Mouse (Mus musculus): ENCODE measurements around the gene Gm11595. TPM values are rescaled to one million over a fixed set of nuclear protein-coding genes. Genes with fewer than 3 reads are reported as not detected.
"Not testable (repeated sequence)": the region's sequence is repeated elsewhere in the genome, so short reads cannot be mapped to it uniquely, and the experiment has no call there.

Gm11595 gene
- polyA plus RNA-seq (2012; rRNA removed) (not detected in 2 replicates), polyA plus RNA-seq (2014; fragmentation: Nextera tagmentation; extraction: Ambion mirVana) (not detected in 2 replicates)

GRCm38 (mm10) chr11:99772813-99773212 is at the start of gene Gm11595:
Gene Gm11595, minus strand, starts transcription at chr11:99772913.
- not testable (repeated sequence) for H3K4me1 ChIP-seq (replicated peaks; ENCODE audit: control insufficient read depth in 2 of 2, insufficient read depth in 2 of 2, low read length in 1 of 2); H3K9me3 ChIP-seq (ENCODE audit: control insufficient read depth, low read length); H3K27ac ChIP-seq; DNase-seq (ENCODE audit: low read depth in 3 of 3, low spot score in 3 of 3); H3K27me3 ChIP-seq (ENCODE audit: control insufficient read depth, insufficient read depth, low read length); H3K36me3 ChIP-seq (replicated peaks; ENCODE audit: control insufficient read depth, insufficient read depth, low read depth); ATAC-seq (ENCODE audit: insufficient read depth); H3K4me2 ChIP-seq (ENCODE audit: low read depth); H3K9ac ChIP-seq (replicated peaks); H3K4me3 ChIP-seq (ENCODE audit: insufficient read depth in 1 of 2, low read depth in 2 of 2, low read length in 2 of 2)

DNA sequence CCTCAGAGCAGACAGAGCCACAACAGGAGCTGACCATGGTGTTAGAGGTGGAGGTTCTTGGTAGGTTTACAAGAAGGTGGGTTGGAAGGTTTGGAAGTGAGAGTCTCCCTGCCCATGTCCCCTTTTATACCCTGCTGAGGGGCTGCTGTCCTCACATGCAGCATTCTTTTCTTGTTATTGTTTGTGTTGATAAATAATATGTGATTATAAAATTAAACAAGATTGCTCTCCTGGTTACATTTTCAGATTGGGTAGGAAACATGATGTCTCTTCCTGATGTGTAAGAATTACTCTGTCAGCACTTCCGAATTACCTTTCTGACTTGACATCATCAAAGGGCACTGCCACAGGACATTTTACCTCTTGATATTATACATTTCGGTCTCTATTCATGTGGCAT is 42.9 kb upstream of the Gm11595 start, which contains the start of gene Gm11564:
Gm11564 (minus strand) TSS at position 101 of the 400 bp plus-strand sequence.
- not testable (repeated sequence) for ATAC-seq (ENCODE audit: insufficient read depth); H3K4me2 ChIP-seq (ENCODE audit: low read depth); H3K4me3 ChIP-seq (ENCODE audit: insufficient read depth in 1 of 2, low read depth in 2 of 2, low read length in 2 of 2); H3K27me3 ChIP-seq (ENCODE audit: control insufficient read depth, insufficient read depth, low read length); H3K36me3 ChIP-seq (replicated peaks; ENCODE audit: control insufficient read depth, insufficient read depth, low read depth); H3K9me3 ChIP-seq (ENCODE audit: control insufficient read depth, low read length); H3K9ac ChIP-seq (replicated peaks); H3K4me1 ChIP-seq (replicated peaks; ENCODE audit: control insufficient read depth in 2 of 2, insufficient read depth in 2 of 2, low read length in 1 of 2); H3K27ac ChIP-seq; DNase-seq (ENCODE audit: low read depth in 3 of 3, low spot score in 3 of 3)
- WGBS (ENCODE audit: insufficient replicate concordance): 43% methylated on average over 2 of the region's 2 CpGs

DNA sequence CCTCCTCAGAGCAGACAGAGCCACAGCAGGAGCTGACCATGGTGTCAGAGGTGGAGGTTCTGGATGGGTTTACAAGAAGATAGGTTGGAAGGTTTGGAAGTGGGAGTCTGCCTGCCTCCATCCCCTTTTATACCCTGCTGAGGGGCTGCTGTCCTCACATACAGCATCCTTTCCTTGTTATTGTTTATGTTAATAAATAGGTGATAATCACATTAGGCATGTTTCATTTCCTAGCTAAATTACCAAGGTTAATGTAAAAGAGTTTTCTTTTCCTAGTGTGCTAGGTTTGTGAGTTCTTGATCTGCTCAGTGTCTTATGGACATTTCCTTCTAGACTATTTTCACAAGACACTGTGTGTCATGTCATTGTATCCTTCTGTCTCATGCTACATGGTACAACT is 37.1 kb upstream of the Gm11595 start, which contains the start of gene Krtap4-13:
Krtap4-13 (minus strand) TSS at position 101 of the 400 bp plus-strand sequence.
- not testable (repeated sequence) for DNase-seq (ENCODE audit: low read depth in 3 of 3, low spot score in 3 of 3); H3K9me3 ChIP-seq (ENCODE audit: control insufficient read depth, low read length); H3K9ac ChIP-seq (replicated peaks); H3K27me3 ChIP-seq (ENCODE audit: control insufficient read depth, insufficient read depth, low read length); H3K27ac ChIP-seq; H3K36me3 ChIP-seq (replicated peaks; ENCODE audit: control insufficient read depth, insufficient read depth, low read depth); ATAC-seq (ENCODE audit: insufficient read depth); H3K4me3 ChIP-seq (ENCODE audit: insufficient read depth in 1 of 2, low read depth in 2 of 2, low read length in 2 of 2); H3K4me1 ChIP-seq (replicated peaks; ENCODE audit: control insufficient read depth in 2 of 2, insufficient read depth in 2 of 2, low read length in 1 of 2); H3K4me2 ChIP-seq (ENCODE audit: low read depth)

GRCm38 (mm10) chr11:99804346-99804745 is 31.6 kb upstream of the Gm11595 start, which contains the start of gene Gm11554:
Gene Gm11554, minus strand, starts transcription at chr11:99804446.
- not testable (repeated sequence) for H3K27me3 ChIP-seq (ENCODE audit: control insufficient read depth, insufficient read depth, low read length); H3K4me3 ChIP-seq (ENCODE audit: insufficient read depth in 1 of 2, low read depth in 2 of 2, low read length in 2 of 2); H3K27ac ChIP-seq; H3K36me3 ChIP-seq (replicated peaks; ENCODE audit: control insufficient read depth, insufficient read depth, low read depth); H3K4me1 ChIP-seq (replicated peaks; ENCODE audit: control insufficient read depth in 2 of 2, insufficient read depth in 2 of 2, low read length in 1 of 2); DNase-seq (ENCODE audit: low read depth in 3 of 3, low spot score in 3 of 3); H3K4me2 ChIP-seq (ENCODE audit: low read depth); H3K9me3 ChIP-seq (ENCODE audit: control insufficient read depth, low read length); ATAC-seq (ENCODE audit: insufficient read depth); H3K9ac ChIP-seq (replicated peaks)
- WGBS (ENCODE audit: insufficient replicate concordance): no CpG with 5 or more reads among the region's 1 CpGs

DNA sequence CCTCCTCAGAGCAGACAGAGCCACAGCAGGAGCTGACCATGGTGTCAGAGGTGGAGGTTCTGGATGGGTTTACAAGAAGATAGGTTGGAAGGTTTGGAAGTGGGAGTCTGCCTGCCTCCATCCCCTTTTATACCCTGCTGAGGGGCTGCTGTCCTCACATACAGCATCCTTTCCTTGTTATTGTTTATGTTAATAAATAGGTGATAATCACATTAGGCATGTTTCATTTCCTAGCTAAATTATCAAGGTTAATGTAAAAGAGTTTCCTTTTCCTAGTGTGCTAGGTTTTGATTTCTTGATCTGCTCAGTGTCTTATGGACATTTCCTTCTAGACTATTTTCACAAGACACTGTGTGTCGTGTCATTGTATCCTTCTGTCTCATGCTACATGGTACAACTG is 26.1 kb upstream of the Gm11595 start, which contains the start of gene Gm11569:
Gm11569 (minus strand) TSS at position 101 of the 400 bp plus-strand sequence.
- not testable (repeated sequence) for H3K9ac ChIP-seq (replicated peaks); H3K27me3 ChIP-seq (ENCODE audit: control insufficient read depth, insufficient read depth, low read length); H3K9me3 ChIP-seq (ENCODE audit: control insufficient read depth, low read length); H3K4me3 ChIP-seq (ENCODE audit: insufficient read depth in 1 of 2, low read depth in 2 of 2, low read length in 2 of 2); H3K4me1 ChIP-seq (replicated peaks; ENCODE audit: control insufficient read depth in 2 of 2, insufficient read depth in 2 of 2, low read length in 1 of 2); H3K36me3 ChIP-seq (replicated peaks; ENCODE audit: control insufficient read depth, insufficient read depth, low read depth); DNase-seq (ENCODE audit: low read depth in 3 of 3, low spot score in 3 of 3); H3K4me2 ChIP-seq (ENCODE audit: low read depth); ATAC-seq (ENCODE audit: insufficient read depth); H3K27ac ChIP-seq
- WGBS (ENCODE audit: insufficient replicate concordance): no CpG with 5 or more reads among the region's 1 CpGs

- TF ChIP-seq EP300 (IDR thresholded peaks at IDR 0.05; ENCODE audit: low read depth): no peak
- no peak for TF ChIP-seq CTCF (IDR thresholded peaks at IDR 0.05; ENCODE audit: low read depth)
- 58% methylated on average over 2 of the region's 2 CpGs for whole genome bisulfite sequencing (ENCODE audit: insufficient replicate concordance)
- Histone ChIP-seq H3K9me3 (ENCODE audit: control insufficient read depth, low read length) (no peaks in the 10 kb centered on the region), H3K4me3 (ENCODE audit: insufficient read depth in 1 of 2, low read depth in 2 of 2, low read length in 2 of 2) (no peak within 1 kb of the TSS), H3K4me1 (replicated peaks; ENCODE audit: control insufficient read depth in 2 of 2, insufficient read depth in 2 of 2, low read length in 1 of 2) (no peaks in the 10 kb centered on the region), H3K36me3 (replicated peaks; ENCODE audit: control insufficient read depth, insufficient read depth, low read depth) (no peaks in the 10 kb centered on the region), H3K27me3 (ENCODE audit: control insufficient read depth, insufficient read depth, low read length) (no peaks in the 10 kb centered on the region), H3K4me2 (ENCODE audit: low read depth) (no peak within 1 kb of the TSS), H3K27ac (no peak within 1 kb of the TSS), H3K9ac (replicated peaks) (no peak within 1 kb of the TSS)
- ATAC-seq (ENCODE audit: insufficient read depth) (no peak), DNase-seq (ENCODE audit: low read depth in 3 of 3, low spot score in 3 of 3) (no peak)
Measured at GRCm38 (mm10) chr11:99793367-99793766, 20.7 kb upstream of the Gm11595 start, which contains the start of gene Gm11596. Gene Gm11596, minus strand, starts transcription at chr11:99793467.

DNA sequence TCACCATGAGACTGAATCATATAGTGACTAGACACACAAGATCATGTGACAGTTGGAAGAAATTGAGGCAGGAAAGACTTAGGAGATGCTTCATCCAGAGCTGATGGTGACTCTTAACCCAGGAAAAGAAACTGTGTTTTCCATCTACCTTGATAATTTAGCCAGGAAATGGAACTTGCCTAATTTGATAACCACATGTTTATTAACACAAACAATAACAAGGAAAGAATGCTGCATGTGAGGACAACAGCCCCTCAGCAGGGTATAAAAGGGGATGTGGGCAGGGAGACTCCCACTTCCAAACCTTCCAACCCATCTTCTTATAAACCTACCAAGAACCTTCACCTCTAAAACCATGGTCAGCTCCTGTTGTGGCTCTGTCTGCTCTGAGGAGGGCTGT is 12.2 kb upstream of the Gm11595 start, which contains the start of gene Krtap4-9:
Krtap4-9 (plus strand) TSS at position 301 of the 400 bp plus-strand sequence.
- not testable (repeated sequence) for H3K36me3 ChIP-seq (replicated peaks; ENCODE audit: control insufficient read depth, insufficient read depth, low read depth); ATAC-seq (ENCODE audit: insufficient read depth); H3K27ac ChIP-seq; H3K4me3 ChIP-seq (ENCODE audit: insufficient read depth in 1 of 2, low read depth in 2 of 2, low read length in 2 of 2); H3K9me3 ChIP-seq (ENCODE audit: control insufficient read depth, low read length); H3K4me2 ChIP-seq (ENCODE audit: low read depth); H3K4me1 ChIP-seq (replicated peaks; ENCODE audit: control insufficient read depth in 2 of 2, insufficient read depth in 2 of 2, low read length in 1 of 2); H3K9ac ChIP-seq (replicated peaks); H3K27me3 ChIP-seq (ENCODE audit: control insufficient read depth, insufficient read depth, low read length); DNase-seq (ENCODE audit: low read depth in 3 of 3, low spot score in 3 of 3)
